ENCODE assay signal across 12 mouse cellular contexts in the genomic region with DNA sequence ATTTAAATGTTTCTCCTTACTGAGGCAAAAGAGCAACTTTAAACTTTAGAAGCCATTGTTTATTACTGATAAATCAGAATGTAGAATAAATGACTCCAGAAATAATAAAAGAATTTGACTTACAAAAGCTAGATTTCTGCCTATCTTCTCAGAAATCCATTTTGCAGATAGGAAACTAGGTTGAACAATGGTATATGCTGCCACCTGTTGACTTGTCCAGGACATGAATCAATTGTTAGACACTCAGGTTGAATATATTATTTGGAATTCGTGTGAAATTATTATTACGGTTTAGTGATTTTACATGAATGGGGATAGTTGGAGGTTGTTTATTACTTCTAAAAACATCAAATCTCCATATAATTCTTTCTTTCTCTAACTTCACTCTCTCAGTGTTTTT. TPM values are rescaled to one million over a fixed set of nuclear protein-coding genes. Genes with fewer than 3 reads are reported as not detected.
DNase-seq lines count a peak whose midpoint lies in the region; ATAC-seq lines count a peak whose summit lies in the region.
"Had no signal": no experiment of that assay in that cellular context is flagged by ENCODE, and none has a peak within 500 bp of the region (broad histone marks: within the 10 kb centered on the region; RNA-seq: fewer than 3 reads in every experiment).

No protein-coding gene starts in this region.

- ATAC-seq in common myeloid progenitor, adult 5-6 weeks (replicated peaks; ENCODE audit: low read depth, poor library complexity, severe bottlenecking), result 0 out of 2 replicates have a peak, but pooled peaks have one; percentile 69
- no peak for ATAC-seq in megakaryocyte-erythroid progenitor cell, adult 5-6 weeks (replicated peaks; ENCODE audit: low FRiP score, low TSS enrichment, poor library complexity, severe bottlenecking)
- ATAC-seq: forebrain, embryonic 13.5 days had no signal

- peak; percentile 29 for DNase-seq in kidney, adult 9 months
- DNase-seq in kidney, adult 8-10 months, result no peak
- peak; percentile 13 for DNase-seq in retina, embryonic 14.5 days (ENCODE audit: low spot score)
- no peak for DNase-seq in retina, postnatal 1 day
- DNase-seq in gastrocnemius, postnatal 36 days, result no peak
- DNase-seq: cerebellum, postnatal 36 days; thymus, adult 2 months had no signal

- intact Hi-C loops in gastrocnemius, postnatal 36 days (cut with DNase I), result loop anchor here (5.0 kb wide), 1 partner anchor 249 kb away; no protein-coding TSS in a partner anchor

RNA-seq across cellular contexts. Expression of gene Tbc1d8b, which starts 19.0 kb away (rescaled TPM):
- total RNA-seq in common myeloid progenitor, adult 5-6 weeks (2017), result 7.0 and 8.8 TPM in 2 replicates
- total RNA-seq in megakaryocyte-erythroid progenitor cell, adult 5-6 weeks (2014; fragmentation: Nextera tagmentation), result 6.4 and 7.6 TPM in 2 replicates
- total RNA-seq in megakaryocyte-erythroid progenitor cell, adult 5-6 weeks (2017), result 6.9 and 9.6 TPM in 2 replicates
- 1 to 10 TPM; 2.8 to 3.2 TPM for total RNA-seq in gastrocnemius, postnatal 36 days (2021)

RNA-seq across cellular contexts. Expression of gene Gm15013, which starts 48.5 kb away (rescaled TPM):
- 1.0 and 1.2 TPM in 2 replicates for total RNA-seq in common myeloid progenitor, adult 5-6 weeks (2017)
- not detected in 2 replicates for total RNA-seq in megakaryocyte-erythroid progenitor cell, adult 5-6 weeks (2014; fragmentation: Nextera tagmentation)
- total RNA-seq in megakaryocyte-erythroid progenitor cell, adult 5-6 weeks (2017), result 0.50 TPM in 1 of 2 replicates, not detected in the other
- total RNA-seq in gastrocnemius, postnatal 36 days (2021), result not detected
- total RNA-seq: heart, adult 8-10 months; left cerebral cortex, postnatal 10 days had no signal

Comparison
In these comparisons a context has a peak if more than half of its experiments do, and no peak if none do; other contexts are left out.
1. DNase-seq: peak in kidney, adult 9 months (single experiment) and retina, embryonic 14.5 days (single experiment); none in kidney, adult 8-10 months (0 of 2), retina, postnatal 1 day (single experiment) and gastrocnemius, postnatal 36 days (0 of 2).